Mouse (Mus musculus): ENCODE results near the gene Dnm3.

Gene Dnm3

GRCm38 (mm10) chr1:162074626-162075410 lies 403.0 kb downstream of the Dnm3 start:
- DNase-seq (ENCODE audit: low spot score) = no peak

- no peak for DNase-seq (ENCODE audit: low spot score)
Measured at GRCm38 (mm10) chr1:162072917-162073578, 404.8 kb downstream of the Dnm3 start.

GRCm38 (mm10) chr1:162053608-162054007 lies 424.2 kb downstream of the Dnm3 start:
- no peak for DNase-seq (ENCODE audit: low spot score)

- DNase-seq (ENCODE audit: low spot score) = no peak
Measured at GRCm38 (mm10) chr1:162053186-162053585, 424.6 kb downstream of the Dnm3 start.

GRCm38 (mm10) chr1:162052755-162053154 lies 425.1 kb downstream of the Dnm3 start:
- DNase-seq (ENCODE audit: low spot score) = no peak

GRCm38 (mm10) chr1:162052138-162052537 lies 425.7 kb downstream of the Dnm3 start:
- DNase-seq (ENCODE audit: low spot score) = no peak

GRCm38 (mm10) chr1:162051710-162052109 lies 426.1 kb downstream of the Dnm3 start:
- DNase-seq (ENCODE audit: low spot score) = no peak

GRCm38 (mm10) chr1:162047673-162048072 lies 430.2 kb downstream of the Dnm3 start:
- no peak for DNase-seq (ENCODE audit: low spot score)

- DNase-seq (ENCODE audit: low spot score) = no peak
Measured at GRCm38 (mm10) chr1:162043788-162044717, 433.8 kb downstream of the Dnm3 start.

- no peak for DNase-seq (ENCODE audit: low spot score)
Measured at GRCm38 (mm10) chr1:162043216-162043615, 434.6 kb downstream of the Dnm3 start.

GRCm38 (mm10) chr1:162042384-162042783 lies 435.4 kb downstream of the Dnm3 start:
- no peak for DNase-seq (ENCODE audit: low spot score)

GRCm38 (mm10) chr1:162040490-162041274 lies 437.2 kb downstream of the Dnm3 start:
- DNase-seq (ENCODE audit: low spot score) = peak; percentile 65

GRCm38 (mm10) chr1:162039808-162040207 lies 438.0 kb downstream of the Dnm3 start:
- DNase-seq (ENCODE audit: low spot score) = no peak

- DNase-seq (ENCODE audit: low spot score) = no peak
Measured at GRCm38 (mm10) chr1:162039011-162039595, 438.7 kb downstream of the Dnm3 start.

GRCm38 (mm10) chr1:162038431-162038830 lies 439.4 kb downstream of the Dnm3 start:
- DNase-seq (ENCODE audit: low spot score) = no peak

GRCm38 (mm10) chr1:162037968-162038421 lies 439.8 kb downstream of the Dnm3 start:
- no peak for DNase-seq (ENCODE audit: low spot score)

- DNase-seq (ENCODE audit: low spot score) = no peak
Measured at GRCm38 (mm10) chr1:162037185-162037765, 440.6 kb downstream of the Dnm3 start.

GRCm38 (mm10) chr1:162036461-162036835 lies 441.4 kb downstream of the Dnm3 start:
- DNase-seq (ENCODE audit: low spot score) = no peak

GRCm38 (mm10) chr1:162035800-162036460 lies 441.9 kb downstream of the Dnm3 start:
- DNase-seq (ENCODE audit: low spot score) = no peak

GRCm38 (mm10) chr1:162023681-162024270 lies 454.1 kb downstream of the Dnm3 start:
- no peak for DNase-seq (ENCODE audit: low spot score)

Data from MN1 (cell line).